Mouse (Mus musculus) erythroid progenitor cell, adult 5-6 weeks (primary cell): ENCODE results near the gene Olfr1428. TPM values are rescaled to one million over a fixed set of nuclear protein-coding genes. Genes with fewer than 3 reads are reported as not detected.
"Not testable (repeated sequence)": the region's sequence is repeated elsewhere in the genome, so short reads cannot be mapped to it uniquely, and the experiment has no call there.

Experiments
- ATAC-seq: replicated peaks from 2 replicates; pipeline ENCODE4 v1.8.0; 2016; ENCODE audit warnings: moderate number of reproducible peaks, mild to moderate bottlenecking, moderate TSS enrichment, inconsistent platforms; ENCODE audit not compliant: poor library complexity, low FRiP score, severe bottlenecking
- total RNA-seq, 2 experiments: library from RNA; stranded (forward) in 1 of 2; stranded (reverse) in 1 of 2; fragments of 150-400 nt in 1 of 2; fragments of 186-747, 209-891 nt in 1 of 2; gene quantifications; 2 replicates each; pipeline versions ENCODE4 v1.2.3 to v1.2.4; 2015 to 2017; ENCODE audit warnings: low replicate concordance in 2 of 2

Olfr1428 gene
- not detected in 2 replicates for total RNA-seq (2015; ENCODE audit: low replicate concordance)
- total RNA-seq (2017; ENCODE audit: low replicate concordance): not detected in 2 replicates

GRCm38 (mm10) chr19:12115797-12116196 lies at the start of gene Olfr1428:
Gene Olfr1428, minus strand, starts transcription at chr19:12115897.
- ATAC-seq: no peak

DNA sequence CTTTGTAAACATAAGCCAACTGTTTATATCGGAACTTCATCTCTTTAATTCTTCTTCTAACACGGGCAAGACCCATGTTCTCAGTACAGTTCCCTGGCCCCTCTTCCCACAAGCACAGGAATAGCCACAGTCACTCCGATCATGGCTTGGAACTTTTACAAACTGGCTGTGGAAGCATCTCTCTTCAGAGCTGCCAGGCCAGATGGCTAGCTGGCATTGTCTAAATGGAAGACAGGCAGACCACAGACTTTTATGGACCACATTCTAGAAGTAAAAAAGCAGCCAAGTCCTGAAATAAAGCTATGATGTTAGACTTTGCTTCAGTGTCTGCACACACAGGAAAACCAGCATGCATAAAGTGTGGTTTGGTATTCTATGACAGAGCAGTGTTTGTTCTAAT lies 29.8 kb upstream of the Olfr1428 start:
- ATAC-seq: no peak

- no peak for ATAC-seq
These were observed 27.7 kb upstream of the Olfr1428 start for GRCm38 (mm10) chr19:12143356-12143755.

DNA sequence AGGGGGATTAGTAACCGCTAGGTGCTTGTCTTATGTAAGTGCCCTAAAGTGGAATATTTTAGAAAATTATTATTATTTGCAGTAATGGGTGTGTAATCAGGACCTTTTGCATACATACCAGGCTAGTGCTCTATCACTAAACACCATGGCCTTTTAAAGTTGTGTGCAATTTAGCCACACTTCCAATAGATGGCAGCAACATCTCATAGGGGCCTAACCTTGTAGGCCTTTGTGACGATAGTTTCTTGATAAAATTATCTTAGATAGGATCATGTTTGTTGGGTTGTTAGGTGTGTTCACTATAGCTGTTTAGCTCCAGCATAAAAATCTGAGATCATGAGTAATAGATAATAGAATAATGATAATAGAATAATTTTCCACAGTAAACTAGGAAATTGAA lies 18.6 kb upstream of the Olfr1428 start:
- no peak for ATAC-seq

DNA sequence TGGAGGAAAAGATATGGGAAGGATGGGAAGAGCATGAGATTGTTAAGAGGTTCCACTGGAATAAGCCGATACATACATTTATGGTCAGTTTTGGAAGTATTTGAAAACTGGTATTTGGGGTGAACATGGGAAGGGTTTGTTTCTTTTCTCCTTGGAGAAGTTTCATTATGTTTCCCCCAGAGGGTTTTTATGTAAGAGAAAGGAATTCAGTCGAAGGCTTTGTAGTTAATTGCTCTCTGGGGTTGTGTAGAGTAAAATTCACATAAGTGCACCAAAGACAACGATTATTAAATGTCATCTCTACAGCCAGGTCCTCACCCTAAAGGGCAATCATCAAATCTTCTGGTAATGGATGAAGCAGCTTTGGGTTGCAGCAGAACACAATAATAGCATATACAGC lies 7.4 kb upstream of the Olfr1428 start, which contains the start of gene Olfr76:
Gene Olfr76 (minus strand): TSS at position 101 of the 400 bp plus-strand sequence.
- ATAC-seq: no peak

- ATAC-seq: no peak
These were observed 767 bp upstream of the Olfr1428 start for GRCm38 (mm10) chr19:12116464-12116863.

GRCm38 (mm10) chr19:12113807-12114206 lies 1.9 kb downstream of the Olfr1428 start:
- no peak for ATAC-seq

GRCm38 (mm10) chr19:12104541-12104940 lies 11.2 kb downstream of the Olfr1428 start:
- ATAC-seq: no peak

- ATAC-seq: no peak
These were observed 12.5 kb downstream of the Olfr1428 start, which contains the start of gene Olfr1427 for GRCm38 (mm10) chr19:12103234-12103633. Gene Olfr1427, minus strand, starts transcription at chr19:12103334.

DNA sequence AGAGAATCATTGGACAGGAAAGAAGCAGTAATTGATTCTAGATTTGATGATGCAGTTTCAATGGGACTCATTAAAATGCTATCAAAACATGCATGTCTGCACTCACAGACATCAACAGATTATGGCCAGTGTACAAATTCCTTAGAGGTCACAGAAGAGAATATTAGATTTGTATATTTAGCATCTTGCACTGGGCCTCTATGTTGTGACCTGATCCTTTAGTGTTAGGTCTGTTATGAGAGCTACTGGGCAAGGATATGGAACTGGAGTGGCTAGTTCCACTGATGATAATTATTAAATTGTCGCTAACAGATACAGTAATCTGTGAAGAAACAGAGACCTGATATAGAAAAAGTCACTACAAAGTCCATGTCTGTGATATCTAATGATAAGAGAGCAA lies 23.8 kb downstream of the Olfr1428 start, which contains the start of gene Olfr1426:
Gene Olfr1426 (minus strand): TSS at position 101 of the 400 bp plus-strand sequence.
- no peak for ATAC-seq

GRCm38 (mm10) chr19:12077631-12078030 lies 38.1 kb downstream of the Olfr1428 start, which contains the start of gene Olfr1425:
Gene Olfr1425, minus strand, starts transcription at chr19:12077731.
- ATAC-seq: not testable (repeated sequence)

DNA sequence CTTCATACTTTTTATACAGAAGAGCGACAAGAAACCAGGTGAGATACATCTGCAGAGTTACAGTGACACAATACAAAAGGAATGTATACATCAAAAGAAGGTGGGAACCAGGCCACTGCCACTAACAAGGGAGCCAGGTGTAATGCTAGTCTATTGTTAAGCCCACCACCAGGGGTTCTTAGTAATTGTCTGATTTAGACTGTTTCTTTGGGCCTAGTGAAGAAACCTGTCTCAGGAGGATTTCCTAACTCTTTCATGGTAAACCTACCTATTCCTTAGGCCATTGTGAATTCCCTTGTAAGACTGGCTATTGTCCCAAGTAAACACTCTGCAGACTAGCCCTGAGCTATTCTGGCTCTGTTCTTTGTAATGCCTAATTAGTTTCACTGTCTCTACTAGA lies 46.2 kb downstream of the Olfr1428 start:
- ATAC-seq: not testable (repeated sequence)

DNA sequence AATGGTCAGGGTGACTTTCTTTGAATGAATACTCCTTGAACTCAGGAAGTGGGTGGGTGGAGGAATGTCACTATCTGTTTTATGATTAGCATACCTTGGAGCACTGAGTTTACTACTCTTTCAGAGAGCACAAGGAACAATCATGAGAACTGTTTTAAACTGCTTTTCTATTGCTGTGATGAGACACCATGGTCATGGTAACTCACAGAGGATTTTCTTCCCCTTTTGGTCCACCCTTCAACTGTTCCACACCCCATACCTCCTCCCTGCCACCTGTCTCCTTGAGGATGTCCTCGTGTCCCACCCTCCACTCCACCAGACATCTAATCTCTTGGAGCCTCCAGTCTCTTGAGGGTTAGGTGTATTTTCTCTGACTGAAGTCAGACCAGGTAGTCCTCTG lies 47.9 kb downstream of the Olfr1428 start:
- not testable (repeated sequence) for ATAC-seq

GRCm38 (mm10) chr19:12062582-12062981 lies 53.1 kb downstream of the Olfr1428 start, which contains the start of gene Olfr1424:
Gene Olfr1424, minus strand, starts transcription at chr19:12062682.
- ATAC-seq: not testable (repeated sequence)

Other genes starting within 250 kb of the Olfr1428 start
- gene Olfr1419, start 240.8 kb downstream of the Olfr1428 start, total RNA-seq (2015; ENCODE audit: low replicate concordance): not detected in 2 replicates
- gene Olfr1419, start 240.8 kb downstream of the Olfr1428 start, total RNA-seq (2017; ENCODE audit: low replicate concordance): not detected in 2 replicates
- gene Olfr1420, start 229.3 kb downstream of the Olfr1428 start, total RNA-seq (2015; ENCODE audit: low replicate concordance): not detected in 2 replicates
- not detected in 2 replicates for gene Olfr1420, start 229.3 kb downstream of the Olfr1428 start, total RNA-seq (2017; ENCODE audit: low replicate concordance)
- gene Patl1, start 203.5 kb downstream of the Olfr1428 start, total RNA-seq (2015; ENCODE audit: low replicate concordance): 9.6 and 12.3 TPM in 2 replicates
- 2.7 and 5.3 TPM in 2 replicates for gene Patl1, start 203.5 kb downstream of the Olfr1428 start, total RNA-seq (2017; ENCODE audit: low replicate concordance)
- 23.5 and 34.6 TPM in 2 replicates for gene Osbp, start 150.0 kb downstream of the Olfr1428 start, total RNA-seq (2015; ENCODE audit: low replicate concordance)
- gene Osbp, start 150.0 kb downstream of the Olfr1428 start, total RNA-seq (2017; ENCODE audit: low replicate concordance): 32.1 and 32.3 TPM in 2 replicates
- not detected in 2 replicates for gene Olfr1423, start 74.6 kb downstream of the Olfr1428 start, total RNA-seq (2015; ENCODE audit: low replicate concordance)
- not detected in 2 replicates for gene Olfr1423, start 74.6 kb downstream of the Olfr1428 start, total RNA-seq (2017; ENCODE audit: low replicate concordance)
- gene Olfr1424, start 53.2 kb downstream of the Olfr1428 start, total RNA-seq (2015; ENCODE audit: low replicate concordance): not detected in 2 replicates
- not detected in 2 replicates for gene Olfr1424, start 53.2 kb downstream of the Olfr1428 start, total RNA-seq (2017; ENCODE audit: low replicate concordance)
- not detected in 2 replicates for gene Olfr1425, start 38.2 kb downstream of the Olfr1428 start, total RNA-seq (2015; ENCODE audit: low replicate concordance)
- not detected in 2 replicates for gene Olfr1425, start 38.2 kb downstream of the Olfr1428 start, total RNA-seq (2017; ENCODE audit: low replicate concordance)
- not detected in 2 replicates for gene Olfr1426, start 23.9 kb downstream of the Olfr1428 start, total RNA-seq (2015; ENCODE audit: low replicate concordance)
- not detected in 2 replicates for gene Olfr1426, start 23.9 kb downstream of the Olfr1428 start, total RNA-seq (2017; ENCODE audit: low replicate concordance)
- not detected in 2 replicates for gene Olfr1427, start 12.6 kb downstream of the Olfr1428 start, total RNA-seq (2015; ENCODE audit: low replicate concordance)
- gene Olfr1427, start 12.6 kb downstream of the Olfr1428 start, total RNA-seq (2017; ENCODE audit: low replicate concordance): not detected in 2 replicates
- gene Olfr76, start 7.3 kb upstream of the Olfr1428 start, total RNA-seq (2015; ENCODE audit: low replicate concordance): not detected in 2 replicates
- gene Olfr76, start 7.3 kb upstream of the Olfr1428 start, total RNA-seq (2017; ENCODE audit: low replicate concordance): not detected in 2 replicates
- gene Olfr1555-ps1, start 54.2 kb upstream of the Olfr1428 start, total RNA-seq (2015; ENCODE audit: low replicate concordance): not detected in 2 replicates
- gene Olfr1555-ps1, start 54.2 kb upstream of the Olfr1428 start, total RNA-seq (2017; ENCODE audit: low replicate concordance): not detected in 2 replicates
- gene Olfr1431, start 84.7 kb upstream of the Olfr1428 start, total RNA-seq (2015; ENCODE audit: low replicate concordance): not detected in 2 replicates
- not detected in 2 replicates for gene Olfr1431, start 84.7 kb upstream of the Olfr1428 start, total RNA-seq (2017; ENCODE audit: low replicate concordance)
- not detected in 2 replicates for gene Olfr1432, start 116.7 kb upstream of the Olfr1428 start, total RNA-seq (2015; ENCODE audit: low replicate concordance)
- not detected in 2 replicates for gene Olfr1432, start 116.7 kb upstream of the Olfr1428 start, total RNA-seq (2017; ENCODE audit: low replicate concordance)
- not detected in 2 replicates for gene Olfr262, start 125.8 kb upstream of the Olfr1428 start, total RNA-seq (2015; ENCODE audit: low replicate concordance)
- gene Olfr262, start 125.8 kb upstream of the Olfr1428 start, total RNA-seq (2017; ENCODE audit: low replicate concordance): not detected in 2 replicates
- gene Olfr235, start 145.1 kb upstream of the Olfr1428 start, total RNA-seq (2015; ENCODE audit: low replicate concordance): not detected in 2 replicates
- not detected in 2 replicates for gene Olfr235, start 145.1 kb upstream of the Olfr1428 start, total RNA-seq (2017; ENCODE audit: low replicate concordance)
- not detected in 2 replicates for gene Olfr1434, start 164.0 kb upstream of the Olfr1428 start, total RNA-seq (2015; ENCODE audit: low replicate concordance)
- not detected in 2 replicates for gene Olfr1434, start 164.0 kb upstream of the Olfr1428 start, total RNA-seq (2017; ENCODE audit: low replicate concordance)
- not detected in 2 replicates for gene Olfr1436, start 183.2 kb upstream of the Olfr1428 start, total RNA-seq (2015; ENCODE audit: low replicate concordance)
- not detected in 2 replicates for gene Olfr1436, start 183.2 kb upstream of the Olfr1428 start, total RNA-seq (2017; ENCODE audit: low replicate concordance)
- not detected in 2 replicates for gene Olfr1437, start 209.2 kb upstream of the Olfr1428 start, total RNA-seq (2015; ENCODE audit: low replicate concordance)
- gene Olfr1437, start 209.2 kb upstream of the Olfr1428 start, total RNA-seq (2017; ENCODE audit: low replicate concordance): not detected in 2 replicates
- not detected in 2 replicates for gene Olfr1438-ps1, start 220.0 kb upstream of the Olfr1428 start, total RNA-seq (2015; ENCODE audit: low replicate concordance)
- not detected in 2 replicates for gene Olfr1438-ps1, start 220.0 kb upstream of the Olfr1428 start, total RNA-seq (2017; ENCODE audit: low replicate concordance)